Mouse (Mus musculus) heart, postnatal 0 days (tissue): ENCODE results near the gene Bri3. TPM values are rescaled to one million over a fixed set of nuclear protein-coding genes. Genes with fewer than 3 reads are reported as not detected.
"Not testable (repeated sequence)": the region's sequence is repeated elsewhere in the genome, so short reads cannot be mapped to it uniquely, and the experiment has no call there.

ENCODE experiments used
- ATAC-seq: fragments of 200-750 bp; cut with Nextera tagmentation; 2 replicates; pipeline ENCODE4 v1.8.0; 2017; ENCODE audit warnings: low read depth, moderate number of reproducible peaks, moderate library complexity; ENCODE audit not compliant: insufficient read depth
- DNase-seq: peaks from one replicate; pipeline ENCODE4 v3.0.0-alpha.2; 2016; ENCODE audit warnings: low spot score
- H3K27ac ChIP-seq: fragments of 300-500 bp; sonication (generic); 2 replicates; pipeline ENCODE4 v1.5.1; 2014; ENCODE audit warnings: low read depth, mild to moderate bottlenecking
- H3K27me3 ChIP-seq: fragments of 300-500 bp; sonication (generic); 2 replicates; pipeline ENCODE4 v1.6.1; 2014; ENCODE audit warnings: low read length, mixed read lengths; ENCODE audit not compliant: control insufficient read depth, insufficient read depth
- H3K36me3 ChIP-seq: fragments of 300-500 bp; sonication (generic); replicated peaks from 2 replicates; pipeline ENCODE4 v1.6.1; 2014; ENCODE audit warnings: low read length, mixed read lengths; ENCODE audit not compliant: control insufficient read depth, insufficient read depth
- H3K4me1 ChIP-seq: fragments of 300-500 bp; sonication (generic); 2 replicates; pipeline ENCODE4 v1.6.1; 2014; ENCODE audit warnings: antibody characterized with exemption; ENCODE audit not compliant: control insufficient read depth, insufficient read depth
- H3K4me2 ChIP-seq: fragments of 300-500 bp; sonication (generic); 2 replicates; pipeline ENCODE4 v1.6.1; 2014; ENCODE audit warnings: low read depth, mild to moderate bottlenecking, low read length, moderate library complexity
- H3K4me3 ChIP-seq: fragments of 300-500 bp; sonication (generic); 2 replicates; pipeline ENCODE4 v1.5.1; 2014; ENCODE audit warnings: low read depth, low read length
- H3K9ac ChIP-seq: fragments of 300-500 bp; sonication (generic); replicated peaks from 2 replicates; pipeline ENCODE4 v1.6.1; 2014; ENCODE audit warnings: low read depth, low read length, mixed read lengths
- H3K9me3 ChIP-seq: fragments of 300-500 bp; sonication (generic); replicated peaks from 2 replicates; pipeline ENCODE4 v1.6.1; 2016; ENCODE audit warnings: low read length; ENCODE audit not compliant: control insufficient read depth
- CTCF ChIP-seq: IDR thresholded peaks from 2 replicates; pipeline ENCODE4 v1.5.1; 2016; ENCODE audit warnings: antibody characterized with exemption, control low read depth, low read depth
- EP300 ChIP-seq: IDR thresholded peaks from 2 replicates; pipeline ENCODE4 v1.6.1; 2016; ENCODE audit warnings: antibody characterized with exemption, low read depth
- WGBS: fragments of 180-500 bp; shearing (Covaris S2); extraction: QIAGEN DNeasy Blood & Tissue Kit; methylation state at CpG from one replicate; pipeline ENCODE4 v1.1.7; 2014; 5-methylcytosine and 5-hydroxymethylcytosine counted together
- polyA plus RNA-seq: library from polyadenylated mRNA; unstranded; fragments of >200 nt; fragmentation: Nextera tagmentation; extraction: Ambion mirVana; gene quantifications from 2 replicates; pipeline ENCODE4 v1.2.1, GENCODE M21; 2015
- total RNA-seq: library from RNA; depleted of rRNA; stranded (reverse); fragments of >200 nt; gene quantifications from 2 replicates; pipeline ENCODE4 v1.2.3, GENCODE M21; 2014; ENCODE audit warnings: low replicate concordance

The Bri3 gene
- total and polyA plus RNA-seq, 2 experiments from 2014 or later: 71.0 to 304 TPM

DNA sequence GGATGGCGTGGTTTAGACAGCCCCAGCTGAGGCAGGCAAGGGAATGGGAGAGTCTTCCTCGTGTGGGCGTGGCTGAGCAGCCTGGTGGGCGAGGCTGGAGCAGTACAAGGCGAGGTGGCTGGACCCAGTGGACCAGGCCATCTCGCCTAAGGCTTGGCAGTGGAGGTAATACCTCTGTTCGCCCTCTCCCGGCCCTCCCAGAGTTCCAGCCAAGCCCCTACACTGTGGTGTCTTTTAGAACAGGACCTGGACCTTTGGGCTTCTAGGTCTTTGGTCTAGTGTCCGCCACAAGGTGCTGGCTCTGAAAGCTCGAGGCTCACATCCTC is 114.3 kb downstream of the Bri3 start:
- Histone ChIP-seq H3K9ac (0 out of 2 replicates have a peak overlapping the region, but pooled peaks have one; percentile 65), H3K4me1 (no peaks in the 10 kb centered on the region; the same call in 1 of the 2 replicates), H3K4me3 (peak overlapping the region; percentile 72), H3K4me2 (peak overlapping the region; percentile 77), H3K9me3 (no peaks in the 10 kb centered on the region), H3K27me3 (no peaks in the 10 kb centered on the region), H3K27ac (no peak overlapping the region), H3K36me3 (no peaks in the 10 kb centered on the region)
- DNase-seq (no peak), ATAC-seq (no peak)
- 10% methylated on average over 10 of the region's 10 CpGs for WGBS
- no peak for TF ChIP-seq CTCF
- TF ChIP-seq EP300: no peak

DNA sequence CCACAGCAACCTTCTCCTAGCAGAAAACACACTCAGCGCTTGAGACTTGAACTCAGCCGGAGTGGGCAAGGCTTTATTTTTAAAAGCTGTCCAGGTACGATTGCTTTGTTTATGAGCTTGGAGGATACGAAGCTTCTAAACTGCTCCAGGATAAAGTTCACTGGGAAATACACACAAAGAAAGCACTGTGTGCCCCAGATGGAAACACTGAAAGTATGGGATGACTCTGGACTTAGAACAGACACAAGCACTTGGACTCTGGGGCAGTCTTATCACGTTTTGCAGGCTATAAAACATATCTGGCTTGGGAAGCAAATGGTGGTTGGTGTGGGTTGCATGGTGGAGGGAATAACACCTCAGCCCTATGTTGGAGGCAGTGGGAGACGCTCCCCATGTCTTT is 115.6 kb downstream of the Bri3 start:
- Histone ChIP-seq H3K4me1 (no peaks in the 10 kb centered on the region; the same call in 1 of the 2 replicates), H3K9ac (no peak overlapping the region), H3K4me2 (no peak overlapping the region), H3K27ac (no peak overlapping the region), H3K36me3 (no peaks in the 10 kb centered on the region), H3K9me3 (no peaks in the 10 kb centered on the region), H3K4me3 (no peak overlapping the region), H3K27me3 (no peaks in the 10 kb centered on the region)
- ATAC-seq (no peak), DNase-seq (no peak)
- TF ChIP-seq CTCF (no peak), EP300 (no peak)
- 66% methylated on average over 6 of the region's 6 CpGs for WGBS

DNA sequence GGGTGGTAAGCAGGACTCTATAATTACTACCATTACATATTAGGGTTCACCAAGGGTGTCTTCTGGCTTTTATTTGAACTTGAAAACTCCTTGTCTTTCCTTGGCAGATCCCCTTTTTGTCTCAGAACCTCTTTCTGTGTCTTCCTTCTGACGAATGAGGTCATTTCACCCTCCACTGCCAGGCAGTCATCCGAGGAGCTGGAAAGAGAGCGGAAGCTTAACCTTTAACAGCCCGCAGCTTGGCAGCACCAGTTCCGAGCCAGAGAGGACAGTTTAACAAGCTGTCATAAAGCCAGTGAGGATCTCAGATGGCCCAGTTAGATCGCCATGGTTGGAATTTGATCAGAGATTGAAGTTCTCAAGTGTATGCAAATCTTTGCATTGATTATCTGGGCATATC is 116.1 kb downstream of the Bri3 start:
- H3K27me3 ChIP-seq: no peaks in the 10 kb centered on the region
- ATAC-seq (no peak), DNase-seq (no peak)
- no peaks in the 10 kb centered on the region for H3K9me3 ChIP-seq
- H3K9ac ChIP-seq: no peak overlapping the region
- H3K27ac ChIP-seq: no peak overlapping the region
- no peak overlapping the region for H3K4me2 ChIP-seq
- H3K4me1 ChIP-seq: no peaks in the 10 kb centered on the region; the same call in 1 of the 2 replicates
- no peak for TF ChIP-seq CTCF
- H3K4me3 ChIP-seq: no peak overlapping the region
- H3K36me3 ChIP-seq: no peaks in the 10 kb centered on the region
- WGBS: 68% methylated on average over 6 of the region's 6 CpGs

DNA sequence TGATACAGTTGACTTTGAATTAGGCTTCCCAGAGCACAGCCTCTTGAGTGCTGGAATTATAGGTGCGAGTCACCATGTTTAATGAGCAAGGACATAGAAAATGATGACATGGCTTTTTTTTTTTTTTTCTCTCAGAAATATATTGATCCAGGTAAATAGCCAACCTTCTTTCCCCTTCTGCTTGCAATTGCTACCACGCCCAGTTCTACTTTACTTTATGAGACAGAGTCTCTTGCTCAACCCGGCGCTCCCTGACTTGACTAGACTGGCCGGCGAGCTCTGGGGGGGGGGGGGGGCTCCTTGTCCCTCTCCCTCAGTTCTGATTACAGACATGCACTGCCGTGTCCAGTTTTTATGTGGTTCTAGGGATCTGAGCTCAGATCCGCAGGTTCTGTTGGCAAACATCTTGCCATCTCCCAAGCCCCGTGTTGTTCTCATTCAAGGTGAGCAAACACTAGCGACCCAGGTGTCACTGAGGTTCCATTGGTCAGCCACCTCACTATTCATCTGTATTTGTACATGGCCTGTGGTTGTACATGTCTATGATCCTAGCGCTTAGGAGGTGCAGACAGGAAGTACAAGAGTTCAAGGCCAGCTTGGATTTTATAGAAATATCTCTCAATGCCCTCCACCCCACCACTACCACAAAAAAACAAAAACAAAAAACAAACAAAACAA is 120.6 kb downstream of the Bri3 start:
- ATAC-seq (no peak), DNase-seq (no peak)
- Histone ChIP-seq H3K4me3 (no peak overlapping the region), H3K36me3 (no peaks in the 10 kb centered on the region), H3K27ac (no peak overlapping the region), H3K27me3 (no peaks in the 10 kb centered on the region), H3K9me3 (no peaks in the 10 kb centered on the region), H3K4me2 (no peak overlapping the region), H3K9ac (no peak overlapping the region), H3K4me1 (no peaks in the 10 kb centered on the region)
- 91% methylated on average over 11 of the region's 11 CpGs for WGBS
- TF ChIP-seq EP300: no peak
- TF ChIP-seq CTCF: no peak

DNA sequence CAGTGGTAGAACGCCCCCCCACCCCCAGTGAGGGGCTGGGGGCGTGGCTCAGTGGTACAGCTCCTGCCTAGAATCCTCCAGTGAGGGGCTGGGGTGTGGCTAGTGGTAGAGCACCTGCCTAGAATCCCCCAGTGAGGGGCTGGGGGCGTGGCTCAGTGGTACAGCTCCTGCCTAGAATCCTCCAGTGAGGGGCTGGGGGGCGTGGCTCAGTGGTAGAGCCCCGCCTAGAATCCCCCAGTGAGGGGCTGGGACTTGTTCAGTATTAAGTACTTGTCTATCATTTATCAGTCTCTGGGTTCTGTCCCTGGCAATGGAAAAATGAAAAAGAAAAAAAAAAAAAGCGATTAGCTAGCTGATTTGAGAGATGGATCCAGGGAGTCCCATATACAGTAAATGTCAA is 122.3 kb downstream of the Bri3 start:
- not testable (repeated sequence) for ATAC-seq, H3K4me2 ChIP-seq, H3K9me3 ChIP-seq, H3K36me3 ChIP-seq, H3K27ac ChIP-seq, H3K4me1 ChIP-seq, H3K27me3 ChIP-seq, H3K4me3 ChIP-seq, H3K9ac ChIP-seq, DNase-seq
- 66% methylated on average over 6 of the region's 6 CpGs for WGBS

DNA sequence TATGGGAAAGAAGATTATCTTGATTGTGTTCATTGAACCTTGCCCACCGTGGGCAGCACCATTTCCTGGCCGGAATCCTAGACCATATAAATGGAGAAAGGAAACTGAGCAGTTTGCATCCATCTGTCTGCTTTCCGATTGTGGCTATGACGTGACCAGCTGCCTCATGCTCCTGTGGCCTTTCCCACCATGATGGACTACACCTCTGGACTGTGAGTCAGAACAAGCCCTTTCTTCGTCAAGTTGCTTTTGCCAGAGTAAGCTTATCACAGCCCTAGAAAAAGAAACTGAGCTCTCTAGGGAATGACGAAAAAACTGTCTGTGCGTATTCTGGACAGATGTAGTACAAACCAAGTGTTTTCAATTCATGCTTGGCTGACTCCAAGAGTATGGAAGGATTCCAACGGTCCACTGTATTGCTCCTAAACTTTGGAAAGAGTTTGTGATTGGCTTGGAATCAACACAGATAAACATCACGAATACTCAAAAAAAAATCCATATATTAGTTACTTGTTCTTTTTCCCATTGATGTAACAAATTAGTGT is 124.5 kb downstream of the Bri3 start:
- WGBS: 67% methylated on average over 9 of the region's 9 CpGs
- Histone ChIP-seq H3K27me3 (no peaks in the 10 kb centered on the region), H3K4me1 (no peaks in the 10 kb centered on the region), H3K9me3 (no peaks in the 10 kb centered on the region), H3K27ac (no peak overlapping the region), H3K4me2 (no peak overlapping the region), H3K36me3 (no peaks in the 10 kb centered on the region), H3K9ac (no peak overlapping the region), H3K4me3 (no peak overlapping the region)
- TF ChIP-seq EP300 (no peak), CTCF (no peak)
- no peak for DNase-seq
- ATAC-seq: no peak
